Mouse (Mus musculus): ENCODE results near the gene Fnbp1.

Gene Fnbp1

DNA sequence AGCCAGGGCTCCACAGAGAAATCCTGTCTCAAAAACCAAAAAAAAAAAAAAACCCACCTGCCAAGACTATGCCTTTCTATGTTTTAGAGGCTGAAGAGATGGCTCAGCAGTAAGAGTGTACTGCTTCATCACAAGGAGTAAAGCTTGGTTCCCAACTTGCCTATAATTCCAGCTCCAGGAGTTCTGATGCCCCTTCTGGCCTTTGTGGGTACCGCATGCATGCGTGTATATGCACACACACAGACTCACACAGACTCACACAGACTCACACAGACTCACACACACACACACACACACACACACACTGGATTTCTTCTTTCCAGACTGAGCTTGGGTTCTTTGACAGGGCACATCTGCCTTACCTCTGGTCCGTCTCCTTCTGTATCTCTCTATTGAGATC is 101.8 kb downstream of the Fnbp1 start:
- no peak for DNase-seq (ENCODE audit: extremely low read depth, low read depth, low spot score)

DNA sequence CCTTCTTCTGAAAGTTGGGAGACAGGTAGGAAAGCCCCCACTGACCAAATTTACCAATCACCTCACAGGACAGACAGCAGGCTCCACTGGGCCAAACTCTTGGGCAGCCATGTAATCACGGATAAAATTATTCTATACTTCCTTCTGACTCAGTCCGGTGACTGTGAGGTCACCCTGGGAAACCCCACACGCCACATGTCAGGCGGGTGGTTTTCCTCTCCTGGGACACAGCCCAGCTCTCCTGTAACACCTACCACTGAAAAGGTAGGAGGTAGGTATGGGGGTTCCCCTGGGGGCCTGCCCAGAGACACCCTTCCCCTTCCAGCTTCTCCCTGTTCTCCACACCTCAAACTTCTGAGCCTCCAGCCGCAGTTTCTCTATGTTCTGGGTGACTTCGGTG is 105.0 kb downstream of the Fnbp1 start:
- DNase-seq (ENCODE audit: extremely low read depth, low read depth, low spot score), result no peak

DNA sequence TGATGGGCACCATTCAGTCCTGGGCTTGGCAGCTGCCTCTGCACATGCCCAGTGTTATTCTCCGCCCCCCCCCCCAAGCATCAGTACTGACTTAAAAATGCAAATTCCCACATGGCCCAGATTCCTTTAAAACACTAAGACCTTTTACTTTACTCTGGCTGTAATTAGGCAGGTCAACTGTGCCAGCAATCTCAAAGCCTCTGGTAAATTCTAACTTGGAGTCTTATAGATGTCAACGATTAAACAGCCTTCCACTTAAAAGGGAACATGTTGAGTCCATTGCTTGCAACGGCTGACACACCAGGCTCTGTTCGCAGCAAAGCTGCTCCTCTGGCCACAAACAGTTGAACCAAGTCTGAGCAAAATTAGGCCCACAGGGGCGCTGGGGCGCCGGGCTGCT is 109.8 kb downstream of the Fnbp1 start:
- DNase-seq (ENCODE audit: extremely low read depth, low read depth, low spot score), result no peak

DNA sequence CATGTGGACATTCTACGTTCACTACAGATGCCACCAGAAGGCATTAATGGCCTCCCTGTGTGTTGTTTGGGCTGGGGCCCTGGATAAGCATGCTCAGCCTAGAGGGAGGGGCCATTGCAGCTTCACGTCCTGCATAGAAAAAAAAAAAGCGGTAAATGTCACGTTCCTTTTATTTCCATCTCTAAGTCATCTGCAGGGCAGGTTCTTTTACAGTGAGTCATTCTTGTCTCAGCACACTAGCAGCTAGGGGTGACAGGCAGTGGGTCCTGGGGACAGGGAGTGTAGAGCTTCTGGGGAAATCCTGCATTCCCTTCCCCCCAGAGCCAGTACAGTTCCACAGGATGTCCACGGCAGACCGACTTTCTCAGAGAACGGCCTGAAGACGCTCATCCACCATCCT is 115.2 kb downstream of the Fnbp1 start:
- DNase-seq (ENCODE audit: extremely low read depth, low read depth, low spot score), result no peak

DNA sequence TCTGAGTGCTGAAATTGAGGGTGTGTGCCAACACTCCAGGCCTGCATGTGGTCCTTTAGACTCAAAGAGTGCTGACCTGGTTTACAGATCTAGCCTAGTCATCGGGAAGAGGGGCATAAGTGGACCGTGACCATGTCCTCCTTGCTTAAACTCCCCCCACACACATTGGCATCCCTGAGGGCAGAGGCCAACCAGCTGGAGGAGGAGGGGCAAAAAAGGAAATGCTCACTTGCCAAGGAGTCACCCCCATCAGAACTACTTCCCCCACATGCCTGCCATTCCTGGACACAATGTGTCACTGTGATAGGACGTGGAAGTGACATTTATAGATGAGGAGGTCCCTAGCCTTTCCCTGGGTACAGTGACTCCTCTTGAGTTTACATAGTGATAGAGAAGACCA is 116.3 kb downstream of the Fnbp1 start:
- no peak for DNase-seq (ENCODE audit: extremely low read depth, low read depth, low spot score)

DNA sequence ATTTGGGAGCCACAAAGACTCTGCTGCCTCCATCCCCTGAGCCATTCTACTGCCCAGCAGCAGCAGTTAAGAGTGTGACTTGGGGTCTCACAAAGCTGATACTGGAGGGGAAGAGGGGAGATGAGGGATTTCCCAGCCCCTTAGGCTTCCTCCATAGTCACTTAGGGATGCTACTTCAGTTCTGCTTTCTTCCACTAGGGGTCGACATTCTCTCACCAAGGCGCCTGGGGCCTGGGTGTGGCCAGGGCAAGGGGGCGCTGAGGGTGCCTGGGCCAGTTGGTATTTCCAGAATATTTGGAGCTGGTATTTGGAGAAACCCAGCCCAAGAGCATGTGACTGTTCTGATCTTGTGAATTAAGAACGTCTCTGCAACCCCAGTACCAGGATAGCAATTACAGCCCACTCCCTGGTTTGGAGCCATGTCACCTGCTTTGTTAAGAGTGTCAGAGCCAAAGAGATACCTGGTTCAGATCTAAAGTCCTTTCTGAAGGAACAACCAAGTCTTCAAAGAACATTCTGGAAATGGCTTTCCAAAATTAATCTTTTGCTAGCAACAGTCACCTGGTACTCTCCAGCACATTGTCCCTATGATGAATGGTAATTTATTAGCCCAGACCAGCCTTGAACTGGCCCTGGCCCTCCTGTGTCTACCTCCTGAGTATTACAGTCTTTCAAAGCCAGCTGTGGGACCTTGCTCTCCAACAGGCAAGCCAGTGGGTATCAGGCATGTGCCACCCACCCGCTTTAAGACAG is 117.0 kb downstream of the Fnbp1 start:
- DNase-seq (ENCODE audit: extremely low read depth, low read depth, low spot score), result no peak

DNA sequence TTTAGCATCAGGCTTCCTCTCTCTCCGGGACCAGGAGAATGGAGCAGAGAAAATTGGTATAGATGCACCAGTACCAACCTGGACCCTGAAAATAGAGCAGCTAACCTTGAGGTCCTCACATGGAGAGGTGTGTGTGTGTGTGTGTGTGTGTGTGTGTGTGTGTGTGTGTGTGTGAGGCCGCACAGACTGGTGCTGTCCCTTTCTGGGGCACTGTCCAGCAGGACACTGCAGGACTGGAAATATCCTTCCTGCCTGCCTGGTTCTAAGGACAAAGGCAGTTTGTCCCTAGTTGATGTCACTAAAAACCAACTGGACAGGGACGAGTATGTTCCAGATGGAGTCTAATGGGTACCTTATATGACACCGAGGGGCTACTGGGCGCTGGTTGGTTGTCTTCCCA is 117.9 kb downstream of the Fnbp1 start:
- no peak for DNase-seq (ENCODE audit: extremely low read depth, low read depth, low spot score)

DNA sequence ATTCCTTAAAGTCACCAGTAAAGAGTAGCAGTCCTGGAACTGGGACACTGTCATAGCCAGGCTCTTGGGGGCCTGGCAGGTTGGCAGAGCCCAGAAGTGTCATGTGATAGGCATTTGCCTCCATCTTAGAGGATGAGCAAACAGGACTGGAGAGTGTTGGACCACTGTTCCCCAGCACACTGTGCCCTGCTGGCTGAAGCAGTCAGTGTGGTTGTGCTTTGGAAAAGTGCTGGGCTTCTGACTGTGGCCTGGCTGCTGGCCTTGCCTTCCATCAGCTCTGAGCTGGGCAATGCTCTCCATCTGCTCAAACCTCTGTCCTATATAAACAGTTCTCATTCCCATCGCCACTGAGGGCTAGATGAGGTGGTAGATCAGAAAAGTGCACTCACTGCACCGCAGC is 121.6 kb downstream of the Fnbp1 start:
- DNase-seq (ENCODE audit: extremely low read depth, low read depth, low spot score), result no peak

DNA sequence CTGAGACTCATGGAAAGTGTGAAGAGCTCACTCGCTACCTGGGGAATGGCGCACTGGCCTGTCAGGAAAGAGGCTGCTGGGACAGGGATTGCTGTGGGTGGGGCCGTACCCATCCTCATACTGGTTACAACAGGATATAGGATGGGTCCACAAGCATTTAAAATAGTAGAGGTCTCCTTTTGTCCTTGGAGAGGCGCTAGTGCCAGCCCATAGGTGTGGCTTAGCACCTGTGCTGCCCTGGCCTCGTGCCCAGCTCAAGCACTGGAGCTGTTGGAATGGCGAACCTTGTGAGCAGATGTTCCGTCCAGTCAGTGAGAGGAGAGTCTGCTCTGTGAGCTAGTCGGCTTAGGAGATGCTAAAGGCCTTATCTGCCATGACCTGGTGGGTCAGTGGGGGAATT is 122.8 kb downstream of the Fnbp1 start:
- no peak for DNase-seq (ENCODE audit: extremely low read depth, low read depth, low spot score)

DNA sequence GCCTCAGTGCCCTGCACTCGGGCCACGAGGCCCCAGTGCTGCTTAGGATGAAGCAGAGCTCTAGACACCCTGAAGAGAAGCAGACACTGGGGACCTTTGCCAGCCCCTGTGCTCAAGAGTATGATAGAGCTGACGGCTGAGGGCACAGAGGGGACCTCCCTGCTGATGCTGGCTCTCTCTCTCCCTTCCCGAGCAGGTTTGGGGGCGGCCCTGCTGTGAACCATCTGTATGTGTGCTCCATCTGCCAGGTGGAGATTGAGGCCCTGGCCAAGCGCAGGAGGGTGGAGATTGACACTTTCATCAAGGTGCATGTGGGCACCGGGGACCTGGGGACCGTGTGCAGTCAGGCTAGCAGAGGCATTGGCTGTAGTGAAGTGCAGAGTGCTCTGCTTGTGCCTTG is 123.3 kb downstream of the Fnbp1 start:
- DNase-seq (ENCODE audit: extremely low read depth, low read depth, low spot score), result no peak

DNA sequence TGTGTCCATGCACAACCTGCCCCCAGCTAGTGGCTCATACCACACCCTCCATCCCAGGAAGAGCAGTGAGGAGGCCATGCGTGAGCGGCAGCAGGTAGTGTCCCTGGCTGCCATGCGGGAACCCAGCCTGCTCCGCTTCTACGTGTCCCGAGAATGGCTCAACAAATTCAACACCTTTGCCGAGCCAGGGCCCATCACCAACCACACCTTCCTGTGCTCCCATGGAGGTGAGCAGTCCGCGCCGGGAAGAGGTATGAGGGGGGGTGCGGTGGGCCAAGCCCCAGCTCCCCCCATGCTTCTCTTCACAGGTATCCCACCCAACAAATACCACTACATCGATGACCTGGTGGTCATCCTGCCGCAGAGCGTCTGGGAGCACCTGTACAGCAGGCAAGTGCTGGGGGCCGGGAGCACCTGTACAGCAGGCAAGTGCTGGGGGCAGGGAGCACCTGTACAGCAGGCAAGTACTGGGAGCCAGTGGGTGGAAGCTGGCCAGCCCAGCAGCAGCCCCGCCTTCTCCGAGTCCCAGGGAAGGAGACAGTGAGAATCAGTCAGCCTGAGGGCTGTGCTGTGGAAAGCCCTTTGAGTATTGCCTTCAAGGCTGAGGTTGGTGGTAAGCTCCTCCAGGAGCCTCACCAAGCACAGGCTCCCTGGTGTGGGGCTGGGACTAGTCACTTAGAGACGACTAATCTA is 124.0 kb downstream of the Fnbp1 start:
- DNase-seq (ENCODE audit: extremely low read depth, low read depth, low spot score), result no peak

DNA sequence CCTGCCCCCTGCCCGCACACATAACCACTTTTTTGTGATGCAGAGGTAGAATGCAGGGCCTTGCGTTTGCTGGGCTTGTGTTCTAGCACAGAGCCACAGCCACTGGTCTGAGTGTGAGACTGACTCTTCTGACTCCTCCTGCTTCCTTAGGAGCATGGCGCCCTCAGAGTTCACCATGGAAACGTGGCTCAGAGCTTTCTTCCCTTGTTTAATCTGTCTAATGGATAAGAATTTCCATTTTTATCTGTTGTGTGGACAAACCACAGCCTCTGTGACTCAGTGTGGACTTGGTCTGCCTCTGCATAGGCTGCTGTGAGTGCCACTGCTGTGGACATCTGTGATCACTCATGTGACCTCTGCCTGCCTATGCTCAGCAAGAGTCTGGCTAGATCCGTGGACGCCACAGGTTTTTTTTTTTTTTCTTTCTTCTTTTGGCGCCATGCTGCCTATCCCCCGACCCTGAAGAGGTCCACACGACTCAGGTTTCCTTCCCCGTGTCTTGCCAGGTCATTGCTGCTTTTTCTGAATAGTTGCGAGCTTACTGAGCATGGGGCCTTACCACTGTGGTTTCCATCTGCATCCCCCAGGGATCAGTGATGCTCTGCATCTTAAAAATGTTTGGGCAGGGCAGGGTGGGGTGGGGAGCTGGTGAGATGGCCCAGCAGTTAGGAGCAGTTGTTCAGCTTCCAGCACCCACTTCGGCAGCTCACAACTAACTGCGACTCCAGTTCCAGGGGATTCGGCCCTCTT is 128.3 kb downstream of the Fnbp1 start:
- DNase-seq (ENCODE audit: extremely low read depth, low read depth, low spot score), result no peak

DNA sequence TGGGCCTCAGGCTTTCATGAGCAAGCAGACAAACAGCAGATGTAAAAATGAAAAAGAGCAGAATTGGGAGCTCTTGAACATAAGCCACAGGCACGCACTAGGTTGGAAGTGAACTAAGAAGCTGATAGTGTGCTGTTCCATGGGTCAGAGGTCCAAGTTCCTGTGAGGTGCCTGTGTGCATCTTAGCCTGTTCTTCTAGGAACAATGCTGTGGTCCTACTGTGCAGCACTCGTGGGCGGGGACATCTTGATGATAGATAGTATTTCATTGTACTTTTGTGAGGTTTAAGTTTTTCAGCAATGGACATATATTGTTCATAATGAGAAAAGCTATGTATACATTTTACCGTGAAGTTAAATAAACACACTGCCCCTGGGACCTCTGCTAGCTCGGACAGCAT is 134.6 kb downstream of the Fnbp1 start:
- no peak for DNase-seq (ENCODE audit: extremely low read depth, low read depth, low spot score)

DNA sequence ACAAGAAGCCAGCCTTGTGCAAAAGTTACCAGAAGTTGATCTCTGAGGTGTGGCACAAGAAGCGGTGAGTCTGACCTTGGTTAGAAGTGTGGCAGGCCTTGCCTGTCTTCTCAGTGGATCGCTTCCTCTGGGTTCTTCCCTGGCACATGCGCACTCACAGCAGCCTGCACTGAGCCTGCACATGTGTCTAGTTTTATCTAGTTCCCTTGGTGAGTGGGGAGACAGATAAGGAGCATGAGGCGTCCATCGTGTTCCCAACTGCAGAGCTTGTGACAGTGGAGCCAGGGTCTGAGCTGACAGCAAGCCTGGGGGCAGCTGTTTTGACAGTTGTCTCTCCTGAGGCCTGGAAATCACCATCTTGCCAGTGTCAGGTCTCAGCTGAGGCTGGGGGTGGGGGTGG is 135.4 kb downstream of the Fnbp1 start:
- no peak for DNase-seq (ENCODE audit: extremely low read depth, low read depth, low spot score)

DNA sequence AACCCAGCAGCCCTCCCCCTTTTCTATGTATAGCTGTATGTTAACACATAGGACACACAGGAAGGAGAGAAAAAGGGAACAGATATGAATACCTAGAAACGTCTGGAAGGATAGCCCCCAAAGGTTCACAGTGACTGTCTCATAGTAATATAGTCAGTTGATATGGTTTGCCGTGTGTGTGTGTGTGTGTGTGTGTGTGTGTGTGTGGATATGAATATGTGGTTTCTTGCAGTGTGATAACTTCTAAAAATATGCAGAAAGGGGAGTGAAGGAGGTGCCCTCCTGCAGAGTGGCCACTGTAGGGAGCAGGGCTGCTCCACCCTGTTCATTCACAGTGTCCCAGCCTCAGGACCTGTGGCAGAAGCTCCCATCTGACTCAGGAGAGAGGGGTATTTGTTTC is 136.4 kb downstream of the Fnbp1 start:
- DNase-seq (ENCODE audit: extremely low read depth, low read depth, low spot score), result no peak

DNA sequence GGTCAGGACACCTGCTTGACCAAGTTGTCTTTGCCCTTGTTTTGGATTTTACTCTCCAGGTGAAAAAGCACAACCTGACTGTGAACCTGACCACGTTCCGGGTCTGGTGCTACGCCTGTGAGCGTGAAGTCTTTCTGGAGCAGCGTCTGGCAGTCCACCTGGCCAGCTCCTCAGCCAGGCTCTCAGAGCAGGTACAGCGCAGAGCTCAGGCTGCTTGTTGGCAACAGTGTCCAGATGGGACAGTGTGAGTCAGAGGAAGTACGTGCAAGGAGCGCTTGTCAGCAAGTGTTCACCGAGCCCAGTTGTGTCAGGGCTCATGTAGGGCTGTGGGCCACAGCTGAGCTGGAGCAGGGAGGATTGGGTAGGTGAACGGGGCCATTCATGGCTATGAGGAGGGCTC is 139.0 kb downstream of the Fnbp1 start:
- no peak for DNase-seq (ENCODE audit: extremely low read depth, low read depth, low spot score)

DNA sequence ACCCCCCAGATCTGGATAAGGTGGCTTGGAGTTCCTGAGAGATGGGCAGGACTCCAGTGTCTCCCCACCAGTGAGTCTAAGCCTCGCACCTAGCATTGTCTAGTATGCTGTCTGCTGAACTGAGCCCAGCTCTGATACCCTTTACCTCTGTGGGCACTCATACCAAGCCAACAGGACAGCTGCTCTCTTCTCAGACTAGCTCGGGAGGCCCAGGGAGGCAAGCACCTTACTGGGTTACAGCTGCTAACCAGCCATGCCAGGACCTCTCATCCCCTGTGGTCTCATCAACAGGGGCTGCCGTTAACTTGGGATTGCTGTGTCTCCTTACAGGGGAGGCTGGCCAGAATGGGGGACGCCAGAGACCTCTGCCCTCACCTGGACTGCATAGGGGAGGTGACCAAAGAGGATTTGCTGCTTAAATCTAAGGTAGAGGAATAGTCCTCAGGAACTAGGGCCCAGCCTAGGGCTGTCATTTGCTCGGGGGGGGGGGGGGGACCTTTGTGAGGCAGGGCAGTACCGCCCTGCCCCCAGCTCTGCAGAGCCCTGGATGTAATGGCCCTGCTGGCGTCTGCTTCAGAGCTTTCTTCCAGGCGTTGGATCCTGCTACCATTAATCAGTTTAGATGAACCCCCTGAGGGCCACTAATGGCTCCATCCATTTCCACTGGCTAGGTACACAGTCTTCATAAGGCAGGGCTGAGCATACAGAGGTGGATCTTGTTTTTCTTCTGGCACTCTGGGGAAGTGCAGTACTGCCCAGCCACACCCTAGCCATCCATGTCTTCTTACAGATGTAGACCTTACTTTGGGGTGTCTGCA is 143.2 kb downstream of the Fnbp1 start:
- DNase-seq (ENCODE audit: extremely low read depth, low read depth, low spot score), result no peak

DNA sequence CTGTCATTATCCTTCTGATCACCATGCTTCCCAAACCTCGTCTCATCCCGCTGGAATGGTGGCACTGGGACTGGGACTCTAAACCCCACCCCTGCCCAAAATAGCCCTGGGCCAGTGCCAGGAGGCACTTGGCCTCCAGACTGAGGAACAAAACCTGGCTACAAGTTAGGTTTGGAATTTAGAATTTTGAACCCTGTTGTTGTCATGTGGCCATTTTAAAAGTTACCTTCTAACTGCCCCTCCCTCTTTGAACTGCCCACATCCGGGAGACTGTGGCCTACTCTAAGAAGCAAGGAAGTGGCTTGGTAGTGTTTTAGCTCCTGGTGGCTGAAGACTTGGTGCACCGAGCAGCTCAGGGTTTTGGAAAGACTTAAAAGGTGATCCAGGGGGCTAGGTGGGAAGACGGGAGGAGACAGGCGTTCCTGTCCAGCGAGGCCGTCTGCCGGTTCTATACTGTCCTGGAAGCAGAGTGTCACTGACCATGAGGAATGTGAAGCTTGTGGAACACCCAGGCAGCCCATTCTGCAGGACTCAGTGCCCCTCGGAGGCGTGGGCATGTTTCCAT is 146.3 kb downstream of the Fnbp1 start:
- DNase-seq (ENCODE audit: extremely low read depth, low read depth, low spot score), result no peak

DNA sequence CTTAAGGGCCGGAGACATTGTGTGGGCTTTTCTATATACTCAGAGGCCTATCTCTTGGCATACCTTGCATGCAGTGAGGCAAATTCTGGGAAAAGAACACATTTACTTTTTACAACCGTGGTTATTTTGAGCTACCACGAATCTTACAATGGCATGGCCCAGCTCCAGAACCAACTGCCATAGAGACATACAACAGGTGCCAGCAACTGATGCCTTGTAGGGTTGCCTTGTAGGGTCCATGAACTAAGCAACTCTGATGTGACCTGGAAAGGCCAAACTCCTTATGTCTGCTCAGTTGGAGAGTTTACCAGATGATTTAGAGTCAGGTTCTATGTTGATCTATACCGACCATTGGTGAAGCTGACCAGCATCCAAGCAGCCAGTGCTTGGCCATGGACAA is 147.0 kb downstream of the Fnbp1 start:
- DNase-seq (ENCODE audit: extremely low read depth, low read depth, low spot score), result no peak

DNA sequence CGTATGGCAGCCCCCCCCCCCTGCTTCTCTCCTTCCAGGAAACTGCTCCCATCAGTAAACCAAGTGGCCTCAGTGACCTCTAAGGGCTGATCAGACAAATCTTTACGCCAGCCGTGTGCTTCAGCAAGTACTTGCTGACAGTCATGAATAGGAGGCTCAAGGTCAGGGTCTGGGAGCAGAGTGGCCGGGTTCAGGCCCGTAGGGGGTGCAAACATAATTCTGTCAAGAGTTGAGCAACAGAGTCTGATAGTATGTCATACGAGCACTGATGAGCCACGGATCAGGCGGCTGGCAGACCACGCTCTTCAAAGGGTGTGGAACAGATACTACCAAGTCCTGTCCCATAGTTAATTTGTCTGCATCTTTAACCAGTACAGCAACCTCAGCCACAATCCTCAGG is 151.6 kb downstream of the Fnbp1 start:
- no peak for DNase-seq (ENCODE audit: extremely low read depth, low read depth, low spot score)

All from fat pad, adult 2 months (tissue).